Mouse (Mus musculus): ENCODE results near the gene Chst2. TPM values are rescaled to one million over a fixed set of nuclear protein-coding genes. Genes with fewer than 3 reads are reported as not detected.
A peak's percentile ranks its signal among the peaks of the same experiment; 100 is the strongest.

Gene Chst2
- 100 to 1,000 TPM; 105 to 116 TPM for total RNA-seq (2021)

GRCm38 (mm10) chr9:95406571-95407561 is at the start of gene Chst2:
Chst2 (minus strand) TSS chr9:95406722.
- peak; percentile 93 to 94 for DNase-seq

GRCm38 (mm10) chr9:95451931-95452330 is 45.4 kb upstream of the Chst2 start:
- DNase-seq: no peak

GRCm38 (mm10) chr9:95450586-95450985 is 44.1 kb upstream of the Chst2 start:
- no peak for DNase-seq

GRCm38 (mm10) chr9:95442321-95442731 is 35.8 kb upstream of the Chst2 start:
- peak in 1 of 2 experiments; percentile 23 for DNase-seq

- no peak for DNase-seq
These were observed 31.4 kb upstream of the Chst2 start for GRCm38 (mm10) chr9:95437883-95438282.

GRCm38 (mm10) chr9:95436294-95436613 is 29.7 kb upstream of the Chst2 start:
- no peak for DNase-seq

GRCm38 (mm10) chr9:95435506-95436293 is 29.2 kb upstream of the Chst2 start:
- DNase-seq: no peak

GRCm38 (mm10) chr9:95428277-95428676 is 21.8 kb upstream of the Chst2 start:
- DNase-seq: no peak

- no peak for DNase-seq
These were observed 7.4 kb upstream of the Chst2 start for GRCm38 (mm10) chr9:95413911-95414310.

GRCm38 (mm10) chr9:95412047-95412446 is 5.5 kb upstream of the Chst2 start:
- peak; percentile 35 to 51 for DNase-seq

- DNase-seq: no peak
These were observed 1.2 kb upstream of the Chst2 start for GRCm38 (mm10) chr9:95407586-95408220.

GRCm38 (mm10) chr9:95405946-95406570 is 464 bp downstream of the Chst2 start:
- peak in 1 of 2 experiments; percentile 19 for DNase-seq

GRCm38 (mm10) chr9:95405511-95405945 is 994 bp downstream of the Chst2 start:
- DNase-seq: peak; percentile 85 to 87

GRCm38 (mm10) chr9:95404811-95405465 is 1.6 kb downstream of the Chst2 start:
- peak; percentile 28 to 30 for DNase-seq

- DNase-seq: no peak
These were observed 4.8 kb downstream of the Chst2 start for GRCm38 (mm10) chr9:95401686-95402085.

- no peak for DNase-seq
These were observed 14.5 kb downstream of the Chst2 start for GRCm38 (mm10) chr9:95392011-95392410.

- DNase-seq: no peak
These were observed 16.6 kb downstream of the Chst2 start for GRCm38 (mm10) chr9:95389956-95390355.

GRCm38 (mm10) chr9:95387881-95388380 is 18.6 kb downstream of the Chst2 start:
- DNase-seq: no peak

- DNase-seq: no peak
These were observed 30.6 kb downstream of the Chst2 start for GRCm38 (mm10) chr9:95375966-95376365.

GRCm38 (mm10) chr9:95375336-95375735 is 31.2 kb downstream of the Chst2 start:
- no peak for DNase-seq

GRCm38 (mm10) chr9:95373741-95374140 is 32.8 kb downstream of the Chst2 start:
- DNase-seq: no peak
